Mouse (Mus musculus): ENCODE results near the gene Olfr804.

Gene Olfr804

GRCm38 (mm10) chr10:129702910-129703309 is at the start of gene Olfr804:
Olfr804 (plus strand) TSS chr10:129703210.
- in situ Hi-C loops (cut with MseI, MboI): no loop called here

GRCm38 (mm10) chr10:129657394-129657793 is 45.6 kb upstream of the Olfr804 start, which contains the start of gene Olfr800:
Olfr800 (plus strand) TSS chr10:129657694.
- in situ Hi-C loops (cut with MseI, MboI): no loop called here

- in situ Hi-C loops (cut with MseI, MboI): no loop called here
Observed at GRCm38 (mm10) chr10:129673765-129674164, 29.2 kb upstream of the Olfr804 start, which contains the start of gene Olfr801. Olfr801 (minus strand) TSS chr10:129673865.

- in situ Hi-C loops (cut with MseI, MboI): no loop called here
Observed at GRCm38 (mm10) chr10:129688069-129688468, 14.9 kb upstream of the Olfr804 start, which contains the start of gene Olfr802. Olfr802 (minus strand) TSS chr10:129688169.

GRCm38 (mm10) chr10:129694186-129694585 is 8.8 kb upstream of the Olfr804 start, which contains the start of gene Olfr803:
Olfr803 (minus strand) TSS chr10:129694286.
- in situ Hi-C loops (cut with MseI, MboI): no loop called here

- in situ Hi-C loops (cut with MseI, MboI): no loop called here
Observed at GRCm38 (mm10) chr10:129729275-129729674, 26.3 kb downstream of the Olfr804 start, which contains the start of gene Olfr805. Olfr805 (minus strand) TSS chr10:129729375.

GRCm38 (mm10) chr10:129741821-129742220 is 38.8 kb downstream of the Olfr804 start, which contains the start of gene Olfr806:
Olfr806 (minus strand) TSS chr10:129741921.
- in situ Hi-C loops (cut with MseI, MboI): no loop called here

- in situ Hi-C loops (cut with MseI, MboI): no loop called here
Observed at GRCm38 (mm10) chr10:129757693-129758092, 54.7 kb downstream of the Olfr804 start, which contains the start of gene Olfr807. Olfr807 (minus strand) TSS chr10:129757793.
